Mouse (Mus musculus): ENCODE measurements around the gene Cfp.

Gene Cfp

DNA sequence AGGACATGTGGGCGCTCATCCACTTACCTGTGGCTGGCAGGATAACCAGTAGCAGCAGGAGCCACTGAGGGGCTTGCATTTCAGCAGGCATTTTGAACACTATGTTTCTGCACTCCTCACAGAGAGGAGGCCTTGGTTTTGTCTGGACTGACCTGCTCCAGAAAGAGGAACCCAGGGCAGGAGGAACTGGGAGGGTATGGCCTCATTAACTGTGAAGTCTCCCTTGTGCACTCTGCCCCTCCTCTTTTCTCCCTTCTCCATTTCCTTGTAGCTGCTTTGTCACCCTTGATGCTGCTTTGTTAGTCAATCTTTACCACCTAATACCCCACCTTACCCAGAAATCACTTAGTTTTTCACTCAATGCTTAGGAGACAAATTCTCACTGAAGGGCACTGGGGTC lies at the start of gene Cfp:
Gene Cfp (minus strand): TSS at position 192 of the 400 bp plus-strand sequence.
- no peak for DNase-seq (ENCODE audit: low spot score)

DNA sequence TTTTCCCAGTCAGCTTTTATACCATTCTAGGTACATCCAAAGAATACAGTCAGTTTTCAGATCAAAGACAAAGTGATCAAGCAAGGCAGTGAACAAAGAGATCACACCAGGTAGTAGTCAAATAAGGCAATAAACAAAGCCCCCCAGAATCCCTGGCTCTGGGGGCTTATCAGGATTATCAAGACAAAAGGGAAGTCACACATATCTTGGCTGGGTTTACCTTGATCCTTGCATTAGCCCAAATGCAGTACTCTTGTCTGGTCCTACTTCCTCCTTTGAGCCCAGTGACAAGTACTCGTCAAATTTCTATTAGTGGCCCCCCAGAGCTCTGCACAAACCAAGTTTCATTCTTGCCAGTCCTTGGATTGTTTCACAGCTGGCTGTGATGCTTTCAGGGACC lies 49.5 kb upstream of the Cfp start:
- no peak for DNase-seq (ENCODE audit: low spot score)

DNA sequence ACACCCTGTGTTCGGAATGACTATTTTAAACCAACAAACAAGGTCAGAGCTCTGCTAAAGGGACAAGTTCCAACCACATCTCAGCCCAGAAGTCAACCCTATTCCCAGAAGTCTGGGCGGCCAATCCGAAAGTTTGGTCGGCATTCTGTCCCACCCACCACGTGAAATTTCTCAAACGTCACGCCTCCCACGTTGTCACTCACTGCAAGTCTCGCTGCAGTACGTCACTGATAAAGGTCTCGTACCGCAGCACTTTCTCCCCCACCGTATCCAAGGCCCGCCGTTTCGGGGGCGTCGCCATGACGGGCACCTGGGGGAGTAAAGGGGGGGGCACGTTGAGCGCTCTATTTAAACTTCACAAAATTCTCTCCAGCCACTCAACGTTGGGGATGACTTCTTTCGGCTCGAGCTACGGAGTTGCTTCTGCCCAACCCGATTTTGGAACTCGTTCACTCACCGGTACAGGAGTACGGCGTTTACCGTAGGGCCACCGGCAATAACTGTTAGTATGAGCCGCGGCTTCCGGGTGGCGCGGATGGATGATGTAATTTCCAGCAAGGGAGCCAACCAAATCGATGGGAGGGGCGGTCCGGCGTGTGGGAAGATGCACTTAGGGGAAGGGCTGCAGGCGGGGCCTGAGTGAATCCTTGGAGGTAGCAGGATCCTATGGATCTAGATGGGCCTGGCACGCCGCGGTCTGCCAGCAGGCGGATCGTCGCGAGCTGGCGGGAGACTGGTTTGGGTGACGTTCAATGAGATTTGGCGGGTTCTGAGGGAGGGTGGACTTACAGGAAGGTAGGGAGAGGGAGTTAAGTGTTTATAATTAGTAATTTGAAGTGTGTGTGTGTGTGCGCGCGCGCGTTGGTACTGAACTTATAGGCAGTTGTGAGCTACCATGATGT lies 30.4 kb upstream of the Cfp start, which contains the start of gene Uxt:
Gene Uxt (minus strand): TSS at position 541 of the 902 bp plus-strand sequence.
- peak; percentile 77 for DNase-seq (ENCODE audit: low spot score)

DNA sequence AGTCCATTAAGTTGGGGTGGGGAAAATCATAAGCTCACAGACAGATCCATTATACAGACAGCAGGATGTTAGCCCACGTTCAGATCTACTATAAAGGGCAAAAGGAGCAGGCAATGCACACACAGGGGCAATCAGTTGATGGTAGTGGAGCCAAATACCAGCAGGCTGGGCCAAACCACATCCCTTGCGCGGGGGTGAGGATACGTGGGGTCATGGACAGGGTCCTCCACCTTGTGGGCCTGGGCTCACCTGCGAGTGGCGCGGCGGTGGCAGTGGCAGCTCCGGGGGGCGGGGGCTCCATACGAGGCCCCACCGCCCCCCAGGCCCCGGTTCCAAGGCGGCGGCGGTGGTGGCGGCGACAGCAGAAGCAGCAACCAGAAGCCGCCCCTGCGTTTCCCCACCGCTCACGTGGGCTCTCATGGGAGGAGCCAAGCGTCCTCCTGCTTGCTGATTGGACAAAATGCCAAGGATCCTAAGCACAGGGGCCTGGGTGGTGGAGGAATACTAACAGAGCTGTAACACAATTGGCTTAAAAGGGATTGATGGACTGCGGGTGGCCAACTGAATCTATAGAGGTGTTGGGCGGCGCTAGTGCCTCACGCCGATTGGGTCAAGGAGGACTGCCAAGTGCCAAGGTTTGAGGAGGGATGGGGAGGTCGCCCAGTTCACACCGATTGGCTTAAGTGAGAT lies 19.0 kb upstream of the Cfp start, which contains the start of gene Elk1:
Gene Elk1 (minus strand): TSS at position 418 of the 690 bp plus-strand sequence.
- DNase-seq (ENCODE audit: low spot score) = peak; percentile 59

GRCm38 (mm10) chrX:20946055-20946454 lies 14.7 kb upstream of the Cfp start:
- peak; percentile 15 for DNase-seq (ENCODE audit: low spot score)

GRCm38 (mm10) chrX:20931963-20932362 lies 608 bp upstream of the Cfp start:
- DNase-seq (ENCODE audit: low spot score) = no peak

DNA sequence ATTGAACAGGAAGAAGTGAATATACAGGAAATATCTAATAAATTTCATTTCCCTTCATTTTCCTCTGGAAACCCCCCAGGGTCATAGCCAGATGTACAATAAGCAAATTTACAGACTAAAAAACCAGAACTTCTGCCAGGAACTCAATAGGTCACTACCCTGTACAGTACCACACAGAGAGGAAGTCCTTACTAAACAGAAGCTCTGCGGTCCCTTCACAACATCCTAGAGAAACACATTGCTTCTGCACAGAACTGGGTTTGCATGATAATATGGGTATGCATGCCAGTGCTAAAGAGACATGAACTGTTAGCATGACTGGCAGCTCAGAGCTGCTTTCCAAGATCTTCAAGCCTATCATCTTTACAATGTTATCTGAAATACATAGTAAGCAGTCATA lies 1.5 kb downstream of the Cfp start:
- DNase-seq (ENCODE audit: low spot score) = no peak

DNA sequence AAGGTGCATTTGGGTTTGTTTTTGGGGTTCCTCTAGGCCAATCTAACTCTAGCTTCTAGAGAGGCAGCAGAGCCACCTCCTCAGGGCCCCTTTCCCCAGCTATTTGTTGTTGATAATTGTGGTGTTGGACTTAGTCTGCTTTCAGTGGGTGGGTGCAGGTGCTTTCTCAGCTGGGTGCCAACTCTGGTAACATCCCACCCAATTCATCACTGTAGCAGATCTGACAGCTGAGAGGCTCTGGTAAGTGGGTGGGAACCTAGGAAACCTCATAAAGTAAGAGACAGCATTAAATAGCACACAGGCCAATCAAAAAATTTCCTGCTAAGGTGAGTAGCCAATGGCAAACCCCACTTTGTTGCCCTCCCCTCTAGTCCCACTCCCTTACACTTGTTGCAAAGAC lies 6.4 kb downstream of the Cfp start:
- DNase-seq (ENCODE audit: low spot score) = no peak

GRCm38 (mm10) chrX:20923506-20923905 lies 7.8 kb downstream of the Cfp start:
- no peak for DNase-seq (ENCODE audit: low spot score)

DNA sequence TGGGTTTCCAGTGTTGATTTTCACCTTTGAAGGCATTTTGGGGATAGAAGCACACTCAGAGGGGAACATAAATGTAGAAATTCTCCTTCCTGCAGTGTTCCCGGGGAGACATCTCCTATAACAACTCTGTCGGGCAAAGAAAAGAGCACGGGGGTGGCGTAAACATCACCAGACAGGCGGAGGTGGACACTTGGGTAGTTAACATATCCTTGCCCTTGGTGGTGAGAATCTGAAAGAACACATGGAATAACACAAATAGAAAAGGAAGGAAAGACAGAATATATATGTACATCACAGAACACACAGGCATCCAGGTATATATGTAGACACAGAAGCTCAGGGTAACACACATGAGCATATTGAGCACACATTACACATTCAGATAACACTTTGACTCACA lies 10.0 kb downstream of the Cfp start:
- no peak for DNase-seq (ENCODE audit: low spot score)

- peak; percentile 33 for DNase-seq (ENCODE audit: low spot score)
Measured at GRCm38 (mm10) chrX:20920844-20921364, 10.5 kb downstream of the Cfp start, which contains the start of gene Syn1. Gene Syn1 (minus strand): TSS chrX:20921004.

- no peak for DNase-seq (ENCODE audit: low spot score)
Measured at GRCm38 (mm10) chrX:20920249-20920843, 11.0 kb downstream of the Cfp start.

GRCm38 (mm10) chrX:20915075-20915474 lies 16.3 kb downstream of the Cfp start:
- DNase-seq (ENCODE audit: low spot score) = no peak

DNA sequence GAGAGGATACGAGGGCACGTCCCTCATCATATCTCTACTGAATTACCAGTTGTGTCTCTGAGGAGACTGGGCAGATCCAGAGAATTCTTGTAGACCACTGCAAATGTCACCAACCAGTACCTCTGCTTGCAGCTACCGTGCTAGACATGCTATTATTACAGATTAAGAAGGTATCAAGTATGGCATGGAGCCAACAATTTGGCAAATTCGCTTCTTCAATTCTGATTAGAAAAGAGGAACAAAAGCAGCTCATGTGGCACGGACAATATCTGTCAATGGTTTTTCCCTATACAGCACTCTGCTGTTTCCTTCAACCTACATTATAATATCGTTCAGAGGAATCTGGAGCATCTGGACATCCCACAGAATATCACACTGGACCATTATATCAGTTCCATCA lies 17.6 kb downstream of the Cfp start:
- DNase-seq (ENCODE audit: low spot score) = no peak

GRCm38 (mm10) chrX:20910074-20910473 lies 21.3 kb downstream of the Cfp start:
- DNase-seq (ENCODE audit: low spot score) = no peak
